Mouse (Mus musculus): Measurements from ENCODE around the gene Fam193a.

GRCm38 (mm10) chr5:34438659-34439058, 68.9 kb downstream of the Fam193a start:
- no peak for TF ChIP-seq EP300 (IDR thresholded peaks at IDR 0.05; ENCODE audit: insufficient read depth, low read depth, low read length)
- TF ChIP-seq CTCF (IDR thresholded peaks at IDR 0.05; ENCODE audit: low read depth, low read length): no peak
